Mouse (Mus musculus) hindbrain, embryonic 12.5 days (tissue): Measurements from ENCODE around the gene Cst6. TPM values are rescaled to one million over a fixed set of nuclear protein-coding genes. Genes with fewer than 3 reads are reported as not detected.

Source experiments
- ATAC-seq: fragments of 200-750 bp; cut with Nextera tagmentation; 2 replicates; pipeline ENCODE4 v1.8.0; 2017; ENCODE audit warnings: moderate TSS enrichment; ENCODE audit not compliant: low FRiP score
- H3K27ac ChIP-seq: fragments of 300-500 bp; sonication (generic); 2 replicates; pipeline ENCODE4 v1.5.1; 2016; ENCODE audit warnings: mild to moderate bottlenecking
- H3K27me3 ChIP-seq: fragments of 300-500 bp; sonication (generic); 2 replicates; pipeline ENCODE4 v1.6.1; 2016; ENCODE audit warnings: mild to moderate bottlenecking
- H3K36me3 ChIP-seq: fragments of 300-500 bp; sonication (generic); 2 replicates; pipeline ENCODE4 v1.6.1; 2016; ENCODE audit warnings: mild to moderate bottlenecking
- H3K4me1 ChIP-seq: fragments of 300-500 bp; sonication (generic); 2 replicates; pipeline ENCODE4 v1.6.1; 2016
- H3K4me2 ChIP-seq: fragments of 300-500 bp; sonication (generic); replicated peaks from 2 replicates; pipeline ENCODE4 v1.6.1; 2016; ENCODE audit warnings: mild to moderate bottlenecking
- H3K4me3 ChIP-seq: fragments of 300-500 bp; sonication (generic); 2 replicates; pipeline ENCODE4 v1.5.1; 2016; ENCODE audit warnings: mild to moderate bottlenecking
- H3K9ac ChIP-seq: fragments of 300-500 bp; sonication (generic); 2 replicates; pipeline ENCODE4 v1.6.1; 2016; ENCODE audit warnings: mild to moderate bottlenecking, moderate library complexity
- H3K9me3 ChIP-seq: fragments of 300-500 bp; sonication (generic); replicated peaks from 2 replicates; pipeline ENCODE4 v1.6.1; 2016; ENCODE audit warnings: mild to moderate bottlenecking
- WGBS: fragments of 180-500 bp; shearing (Covaris S2); methylation state at CpG from one replicate; pipeline ENCODE4 v1.1.7; 2016; 5-methylcytosine and 5-hydroxymethylcytosine counted together
- polyA plus RNA-seq: library from polyadenylated mRNA; unstranded; fragments of >200 nt; fragmentation: Nextera tagmentation; extraction: Ambion mirVana; gene quantifications from 2 replicates; pipeline ENCODE4 v1.2.1, GENCODE M21; 2016

Cst6 gene
- polyA plus RNA-seq, 1 experiment from 2014 or later: 3.0 TPM

GRCm38 (mm10) chr19:5372724-5373123 lies 23.4 kb upstream of the Cst6 start:
- Histone ChIP-seq H3K9me3 (no peaks in the 10 kb centered on the region), H3K4me3 (no peak overlapping the region), H3K9ac (no peak overlapping the region), H3K27ac (no peak overlapping the region), H3K4me1 (peaks cover 12% of the 10 kb centered on the region), H3K27me3 (no peaks in the 10 kb centered on the region), H3K36me3 (peaks cover 78% of the 10 kb centered on the region), H3K4me2 (no peak overlapping the region)
- ATAC-seq: no peak
- 94% methylated on average over 7 of the region's 7 CpGs for WGBS

DNA sequence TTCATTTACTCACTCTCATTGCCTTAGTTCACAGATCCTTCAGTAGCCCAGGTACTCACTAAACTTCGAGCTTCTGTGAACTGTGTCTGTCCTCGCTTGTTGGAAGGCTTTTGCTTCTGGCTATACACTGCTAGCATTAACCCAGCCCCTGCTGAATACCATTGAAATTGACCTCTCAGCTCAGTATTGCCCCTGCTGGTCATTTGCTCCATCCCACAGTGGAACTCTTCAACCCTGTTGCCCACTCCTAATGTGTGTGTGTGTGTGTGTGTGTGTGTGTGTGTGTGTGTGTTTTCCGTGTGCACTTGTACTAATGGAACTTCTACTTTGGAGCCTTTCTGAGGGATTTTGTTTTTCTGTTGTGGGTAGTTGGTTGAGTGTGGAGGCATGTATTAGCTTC lies 21.6 kb upstream of the Cst6 start:
- no peaks in the 10 kb centered on the region for H3K27me3 ChIP-seq
- 89% methylated on average over 3 of the region's 3 CpGs for WGBS
- no peak for ATAC-seq
- peaks cover 17% of the 10 kb centered on the region for H3K4me1 ChIP-seq
- no peak overlapping the region for H3K4me2 ChIP-seq
- H3K9ac ChIP-seq: no peak overlapping the region
- no peak overlapping the region for H3K4me3 ChIP-seq
- no peak overlapping the region for H3K27ac ChIP-seq
- H3K36me3 ChIP-seq: peaks cover 67% of the 10 kb centered on the region
- H3K9me3 ChIP-seq: no peaks in the 10 kb centered on the region

GRCm38 (mm10) chr19:5367455-5367854 lies 18.1 kb upstream of the Cst6 start:
- peaks cover 60% of the 10 kb centered on the region for H3K36me3 ChIP-seq
- ATAC-seq: no peak
- H3K4me3 ChIP-seq: peak overlapping the region; percentile 97
- H3K4me1 ChIP-seq: peaks cover 23% of the 10 kb centered on the region
- H3K9ac ChIP-seq: peak overlapping the region; percentile 93
- peak overlapping the region; percentile 82 for H3K4me2 ChIP-seq
- 9% methylated on average over 11 of the region's 11 CpGs for WGBS
- no peaks in the 10 kb centered on the region for H3K9me3 ChIP-seq
- no peaks in the 10 kb centered on the region for H3K27me3 ChIP-seq
- peak overlapping the region; percentile 94 for H3K27ac ChIP-seq

- peaks cover 23% of the 10 kb centered on the region for H3K4me1 ChIP-seq
- ATAC-seq: no peak
- H3K4me2 ChIP-seq: peak within 1 kb of the TSS; percentile 82
- H3K27ac ChIP-seq: peak within 1 kb of the TSS; percentile 94
- peak within 1 kb of the TSS; percentile 93 for H3K9ac ChIP-seq
- peak within 1 kb of the TSS; percentile 97 for H3K4me3 ChIP-seq
- peaks cover 55% of the 10 kb centered on the region for H3K36me3 ChIP-seq
- WGBS: under 1% methylated on average over 33 of the region's 33 CpGs
- H3K27me3 ChIP-seq: no peaks in the 10 kb centered on the region
- H3K9me3 ChIP-seq: no peaks in the 10 kb centered on the region
Measured at GRCm38 (mm10) chr19:5367053-5367359, 17.6 kb upstream of the Cst6 start, which contains the start of gene Banf1. Gene Banf1 (minus strand): TSS chr19:5367168.

DNA sequence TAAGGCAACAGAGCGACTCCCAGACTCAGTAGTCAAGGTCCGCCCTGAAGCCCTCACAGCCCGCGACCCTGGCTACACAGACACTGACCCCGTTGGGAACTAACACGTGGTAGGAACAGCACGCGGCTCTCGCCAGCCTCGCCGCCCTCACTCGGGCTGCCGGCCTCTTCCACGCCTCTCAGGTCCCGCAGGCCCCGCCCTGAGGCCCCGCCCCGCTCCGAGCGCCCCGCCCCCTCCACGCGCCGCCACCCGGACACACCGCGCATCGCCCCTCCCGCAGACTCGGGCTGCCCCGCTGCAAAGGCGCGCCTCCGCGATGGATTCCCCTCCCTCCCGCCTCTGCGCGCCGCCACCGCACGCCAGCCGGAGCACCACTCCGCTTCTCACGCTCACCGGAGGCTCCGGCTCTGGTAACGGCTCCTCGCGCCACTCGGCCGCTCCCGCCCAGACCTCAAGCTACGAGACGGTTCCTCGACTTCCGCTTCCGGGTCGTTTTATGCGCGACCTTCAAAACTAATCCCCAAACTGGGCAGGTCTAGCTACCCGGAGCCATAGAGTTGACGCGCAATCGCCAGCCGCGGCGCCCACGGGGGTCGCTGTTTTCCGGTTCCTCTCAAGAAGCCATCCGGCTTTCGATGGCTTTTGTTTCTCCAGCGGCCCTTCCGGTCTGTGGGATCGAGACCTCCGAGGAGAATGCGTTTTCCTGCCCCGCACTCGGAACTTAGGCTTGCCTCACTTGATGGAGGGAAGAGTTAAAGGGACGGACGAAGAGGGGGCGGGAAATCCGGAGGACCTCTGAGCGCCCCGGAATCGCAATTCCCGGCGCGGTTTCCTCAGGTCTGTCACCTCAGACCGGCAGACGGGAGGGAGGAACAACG lies 17.0 kb upstream of the Cst6 start, which contains the start of gene Eif1ad:
Eif1ad (plus strand) TSS at position 567 of the 878 bp plus-strand sequence.
- H3K4me2 ChIP-seq: peak within 1 kb of the TSS; percentile 82
- WGBS: under 1% methylated on average over 86 of the region's 92 CpGs
- H3K27ac ChIP-seq: peak within 1 kb of the TSS; percentile 94
- H3K9me3 ChIP-seq: no peaks in the 10 kb centered on the region
- H3K4me3 ChIP-seq: peak within 1 kb of the TSS; percentile 97
- peak; percentile 96 for ATAC-seq
- H3K4me1 ChIP-seq: peaks cover 23% of the 10 kb centered on the region
- H3K36me3 ChIP-seq: peaks cover 49% of the 10 kb centered on the region
- no peaks in the 10 kb centered on the region for H3K27me3 ChIP-seq
- H3K9ac ChIP-seq: peak within 1 kb of the TSS; percentile 93

DNA sequence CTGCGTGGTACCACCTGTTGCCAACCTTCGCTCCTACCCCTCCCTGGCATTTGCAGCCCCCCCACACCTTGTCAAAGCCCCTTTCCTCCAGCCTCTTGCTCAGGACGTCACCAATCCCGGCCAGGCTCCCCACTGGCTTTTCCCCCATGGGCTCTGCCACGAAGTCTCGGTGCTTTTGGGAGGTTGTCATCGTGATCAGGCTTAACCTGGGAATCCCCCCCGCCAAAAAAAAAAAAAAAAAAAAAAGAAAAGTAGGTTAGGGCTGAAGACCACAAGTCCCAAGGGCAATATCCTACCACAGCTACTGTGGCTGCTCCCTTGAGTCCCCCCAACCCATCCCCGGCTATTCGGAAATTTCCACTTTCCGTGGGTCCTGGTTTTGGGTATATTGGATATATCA lies 16.4 kb upstream of the Cst6 start:
- ATAC-seq: no peak
- H3K4me2 ChIP-seq: peak overlapping the region; percentile 82
- no peaks in the 10 kb centered on the region for H3K27me3 ChIP-seq
- peak overlapping the region; percentile 97 for H3K4me3 ChIP-seq
- 22% methylated on average over 11 of the region's 11 CpGs for WGBS
- H3K27ac ChIP-seq: peak overlapping the region; percentile 94
- no peaks in the 10 kb centered on the region for H3K9me3 ChIP-seq
- H3K36me3 ChIP-seq: peaks cover 45% of the 10 kb centered on the region
- peaks cover 23% of the 10 kb centered on the region for H3K4me1 ChIP-seq
- peak overlapping the region; percentile 93 for H3K9ac ChIP-seq

- Histone ChIP-seq H3K4me2 (no peak overlapping the region), H3K27me3 (no peaks in the 10 kb centered on the region), H3K9me3 (no peaks in the 10 kb centered on the region), H3K4me1 (peaks cover 23% of the 10 kb centered on the region), H3K27ac (no peak overlapping the region), H3K4me3 (no peak overlapping the region), H3K9ac (no peak overlapping the region), H3K36me3 (peaks cover 29% of the 10 kb centered on the region)
- ATAC-seq: no peak
- 94% methylated on average over 2 of the region's 2 CpGs for WGBS
Measured at GRCm38 (mm10) chr19:5364124-5364523, 14.8 kb upstream of the Cst6 start.

GRCm38 (mm10) chr19:5362186-5362585 lies 12.8 kb upstream of the Cst6 start:
- Histone ChIP-seq H3K27ac (no peak overlapping the region), H3K4me2 (no peak overlapping the region), H3K36me3 (peaks cover 17% of the 10 kb centered on the region), H3K9me3 (no peaks in the 10 kb centered on the region), H3K4me1 (peaks cover 7% of the 10 kb centered on the region), H3K4me3 (no peak overlapping the region), H3K9ac (0 out of 2 replicates have a peak overlapping the region, but pooled peaks have one; percentile 27), H3K27me3 (no peaks in the 10 kb centered on the region)
- ATAC-seq: no peak
- WGBS: 82% methylated on average over 2 of the region's 2 CpGs

DNA sequence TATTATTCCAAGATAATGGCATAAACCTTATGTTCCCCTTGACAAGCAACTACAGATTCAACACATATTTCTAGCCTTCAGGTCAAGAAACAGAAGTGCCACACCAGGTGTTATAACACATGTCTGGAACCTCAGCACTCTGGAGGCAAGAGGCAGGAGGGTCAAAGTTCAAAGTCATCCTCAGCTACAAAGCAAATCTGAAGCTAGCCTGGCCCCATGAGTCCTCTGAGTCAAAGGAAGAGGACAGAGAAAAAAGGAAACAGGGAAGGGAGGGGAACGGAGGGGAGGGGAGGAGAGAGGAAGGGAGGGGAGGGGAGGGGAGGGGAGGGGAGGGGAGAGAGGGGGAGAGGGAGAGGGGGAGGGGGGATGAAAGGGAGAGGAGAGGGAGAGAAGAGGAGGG lies 6.7 kb upstream of the Cst6 start:
- H3K9me3 ChIP-seq: no peaks in the 10 kb centered on the region
- no peaks in the 10 kb centered on the region for H3K4me1 ChIP-seq
- no peak for ATAC-seq
- no peak overlapping the region for H3K27ac ChIP-seq
- no peak overlapping the region for H3K9ac ChIP-seq
- no peak overlapping the region for H3K4me2 ChIP-seq
- H3K4me3 ChIP-seq: no peak overlapping the region
- WGBS: no CpG with 5 or more reads among the region's 1 CpGs
- no peaks in the 10 kb centered on the region; the same call in 1 of the 2 replicates for H3K27me3 ChIP-seq
- H3K36me3 ChIP-seq: no peaks in the 10 kb centered on the region

GRCm38 (mm10) chr19:5353609-5354008 lies 4.2 kb upstream of the Cst6 start:
- no peak overlapping the region for H3K4me3 ChIP-seq
- H3K9me3 ChIP-seq: no peaks in the 10 kb centered on the region
- H3K27me3 ChIP-seq: peaks cover 4% of the 10 kb centered on the region; the same call in 1 of the 2 replicates
- no peak overlapping the region for H3K4me2 ChIP-seq
- WGBS: 78% methylated on average over 2 of the region's 2 CpGs
- H3K36me3 ChIP-seq: no peaks in the 10 kb centered on the region
- ATAC-seq: no peak
- no peak overlapping the region for H3K9ac ChIP-seq
- H3K27ac ChIP-seq: no peak overlapping the region
- peaks cover 6% of the 10 kb centered on the region; the same call in 1 of the 2 replicates for H3K4me1 ChIP-seq

DNA sequence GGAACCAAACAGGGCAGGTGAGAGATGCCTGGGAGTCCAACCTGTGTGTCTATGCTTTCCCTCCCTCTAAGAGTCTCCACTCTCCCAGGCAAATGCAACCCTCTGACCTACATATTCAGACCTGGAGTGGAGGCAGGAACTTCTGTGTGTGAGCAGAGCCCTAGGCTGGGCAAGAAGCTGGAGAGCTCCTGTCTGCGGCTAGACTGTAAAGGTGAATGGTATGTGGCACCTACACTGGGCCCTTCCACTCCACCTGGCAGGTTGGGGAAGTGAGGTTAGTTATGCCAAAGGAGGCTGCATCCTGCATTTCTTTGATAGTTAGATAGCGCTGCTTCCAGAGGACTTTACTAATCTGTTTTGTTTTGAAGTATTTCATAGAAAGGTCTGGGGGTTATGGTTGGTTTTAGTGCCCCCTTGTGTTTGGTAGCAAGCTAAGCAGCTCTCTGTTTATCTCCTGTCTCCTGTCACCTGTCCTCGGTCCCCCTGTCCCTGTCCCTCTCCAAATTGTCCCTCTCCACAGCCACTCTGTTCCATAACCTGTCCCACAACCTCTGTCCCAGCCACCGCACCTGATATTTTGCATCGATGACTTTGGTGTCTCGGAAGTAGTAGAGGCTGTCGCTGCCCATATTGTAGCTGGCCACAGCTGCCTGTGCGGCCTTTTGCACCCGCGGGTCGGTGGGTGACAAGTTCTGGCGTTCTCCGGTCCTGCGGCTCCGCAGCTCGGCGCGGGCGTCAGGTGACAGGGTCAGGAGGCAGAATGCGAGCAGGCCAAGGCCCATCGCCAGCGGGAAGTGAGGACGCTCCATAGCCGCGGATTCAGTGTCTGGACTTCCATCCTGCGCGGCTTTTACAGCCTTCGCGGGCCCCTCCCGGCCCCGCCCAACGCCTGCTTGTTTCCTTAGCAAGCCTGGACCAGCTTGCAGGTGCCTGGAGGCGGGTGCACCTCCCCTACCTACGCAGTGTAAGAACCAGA lies 560 bp downstream of the Cst6 start:
- ATAC-seq: no peak
- peaks cover 4% of the 10 kb centered on the region; the same call in 1 of the 2 replicates for H3K27me3 ChIP-seq
- WGBS: 7% methylated on average over 34 of the region's 34 CpGs
- H3K9me3 ChIP-seq: no peaks in the 10 kb centered on the region
- peak overlapping the region; percentile 70 for H3K4me2 ChIP-seq
- no peak overlapping the region for H3K27ac ChIP-seq
- H3K4me1 ChIP-seq: peaks cover 6% of the 10 kb centered on the region; the same call in 1 of the 2 replicates
- H3K4me3 ChIP-seq: peak overlapping the region; percentile 37
- H3K36me3 ChIP-seq: no peaks in the 10 kb centered on the region
- peak overlapping the region; percentile 65 for H3K9ac ChIP-seq

GRCm38 (mm10) chr19:5348064-5348463 lies 1.3 kb downstream of the Cst6 start:
- WGBS: 78% methylated on average over 6 of the region's 6 CpGs
- ATAC-seq: no peak

More at GRCm38 (mm10) chr19:5348064-5348463, 1.3 kb downstream of the Cst6 start:
- Histone ChIP-seq H3K36me3 (no peaks in the 10 kb centered on the region), H3K4me1 (peaks cover 6% of the 10 kb centered on the region; the same call in 1 of the 2 replicates), H3K9ac (no peak overlapping the region), H3K4me2 (no peak overlapping the region), H3K27ac (no peak overlapping the region), H3K9me3 (no peaks in the 10 kb centered on the region), H3K27me3 (peaks cover 4% of the 10 kb centered on the region; the same call in 1 of the 2 replicates), H3K4me3 (no peak overlapping the region)
